Mouse (Mus musculus) fibroblast of lung, adult 2 months (primary cell): ENCODE measurements around the gene Gm11096.

Source experiments
- DNase-seq: peaks from one replicate; pipeline ENCODE4 v3.0.0-alpha.2; 2011; ENCODE audit warnings: low read depth

The Gm11096 gene

DNA sequence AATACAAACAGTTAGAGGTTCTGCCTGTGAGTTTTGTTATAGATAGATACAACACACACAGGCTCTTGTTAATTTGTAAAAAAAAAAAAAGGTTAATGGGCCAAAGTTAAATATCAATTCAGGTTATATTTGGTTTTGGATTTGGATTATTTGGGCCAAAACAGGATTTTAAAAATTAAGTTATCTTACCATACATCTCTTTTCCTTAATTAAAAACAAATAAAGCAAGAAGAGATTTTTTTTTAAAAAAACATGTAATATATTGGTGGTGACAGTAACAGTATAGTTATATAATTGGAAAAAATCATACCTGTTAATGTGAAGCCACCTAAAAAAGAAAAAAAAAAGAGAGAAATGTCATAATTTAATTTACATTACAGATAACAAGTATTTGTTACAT lies at the start of gene Gm11096:
Gene Gm11096, plus strand, starts transcription at position 301 of the 400 bp plus-strand sequence.
- DNase-seq: no peak

DNA sequence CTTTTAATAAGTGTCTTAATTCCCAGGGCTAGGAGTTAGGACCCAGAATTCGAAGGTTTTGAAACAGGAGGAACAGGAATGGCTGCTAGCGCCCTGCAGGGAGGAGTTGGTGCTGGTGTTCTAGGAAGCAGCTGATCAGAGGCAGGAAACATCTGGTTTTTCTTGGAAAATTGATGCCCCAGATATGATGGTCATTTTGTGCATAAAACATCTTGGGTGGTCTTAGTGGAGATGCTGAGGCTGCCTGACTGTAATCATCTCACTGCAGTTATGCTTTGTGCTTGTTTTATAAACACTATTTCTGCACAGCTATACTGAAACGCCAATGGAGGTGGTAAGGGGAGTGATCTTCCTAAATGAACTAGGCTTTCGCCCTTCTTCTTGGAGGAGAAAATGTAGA lies 48.5 kb upstream of the Gm11096 start:
- no peak for DNase-seq

DNA sequence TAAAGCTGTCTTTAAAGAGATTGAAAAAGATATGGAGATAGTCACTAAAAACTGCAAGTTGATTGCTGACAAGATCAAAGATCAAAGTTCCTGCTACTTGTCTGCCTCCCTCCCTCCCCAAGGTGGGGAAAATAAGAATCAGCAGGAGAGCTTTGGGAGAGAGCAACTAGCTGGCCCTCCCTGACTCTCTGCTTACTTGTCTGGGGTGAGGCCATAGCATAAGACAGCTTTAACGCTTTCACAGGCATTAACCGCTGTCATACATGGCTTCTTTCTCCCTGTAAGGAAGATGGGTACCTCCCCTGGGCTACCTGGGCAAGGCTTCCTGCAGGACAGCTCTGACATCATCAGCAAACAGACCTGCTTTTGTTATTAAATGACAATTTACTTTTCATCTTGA lies 47.4 kb upstream of the Gm11096 start:
- DNase-seq: no peak

DNA sequence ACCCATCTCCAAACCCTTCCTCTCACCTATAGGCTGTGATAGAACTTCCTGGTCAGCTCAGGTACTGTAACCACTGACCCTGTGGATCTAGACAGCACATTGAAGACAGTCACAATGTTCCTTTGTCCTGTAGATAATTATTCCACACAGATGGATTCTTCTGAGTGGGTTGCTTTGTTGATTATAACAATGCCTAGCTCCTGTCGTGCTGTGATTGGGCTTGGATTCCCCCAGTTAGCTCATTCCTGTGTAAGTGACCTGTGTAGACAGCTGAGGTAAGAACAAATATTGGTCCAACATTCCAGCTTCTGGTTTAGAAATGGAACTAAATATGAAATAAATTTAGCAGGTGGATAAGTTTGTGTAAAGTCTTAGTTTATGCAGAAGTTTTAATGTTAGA lies 44.1 kb upstream of the Gm11096 start:
- no peak for DNase-seq

DNA sequence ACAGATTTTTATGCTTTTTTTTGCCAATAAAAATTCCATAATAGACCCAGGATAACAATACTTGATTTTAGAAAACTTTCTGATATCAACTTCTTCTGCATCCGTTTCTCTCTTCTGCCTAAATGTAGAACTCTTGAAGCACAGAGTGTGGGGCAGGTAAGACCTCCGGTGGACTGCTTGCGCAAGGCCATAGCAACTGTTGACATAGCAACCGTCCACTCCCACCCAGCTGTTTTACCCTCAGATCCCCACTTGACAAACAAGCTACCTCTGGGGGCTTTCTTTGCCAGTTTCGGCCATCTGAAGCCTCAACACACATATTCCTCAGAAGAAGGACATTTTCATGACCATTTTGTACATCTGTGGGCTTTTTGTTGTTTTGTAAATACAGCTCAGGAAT lies 41.2 kb upstream of the Gm11096 start:
- DNase-seq: no peak

DNA sequence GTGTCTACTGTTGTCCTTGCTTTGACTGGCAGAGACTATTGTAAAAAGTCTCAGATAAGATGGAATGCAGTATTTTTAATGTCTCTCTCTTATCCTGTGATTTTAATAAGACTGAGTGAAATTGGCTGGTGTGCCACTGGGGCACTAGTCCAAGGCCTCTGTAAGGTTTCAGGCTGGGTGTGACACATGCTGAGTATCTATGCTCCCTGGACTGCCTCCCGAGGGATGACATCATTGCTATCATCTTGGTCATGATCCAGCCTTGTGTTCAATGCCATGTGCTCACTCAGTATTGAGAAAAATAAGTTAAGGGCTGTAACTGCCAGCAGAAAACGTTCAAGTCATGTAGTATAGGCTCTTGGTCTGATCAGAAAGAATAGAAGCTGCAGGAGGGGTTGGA lies 38.9 kb upstream of the Gm11096 start:
- DNase-seq: peak; percentile 71

DNA sequence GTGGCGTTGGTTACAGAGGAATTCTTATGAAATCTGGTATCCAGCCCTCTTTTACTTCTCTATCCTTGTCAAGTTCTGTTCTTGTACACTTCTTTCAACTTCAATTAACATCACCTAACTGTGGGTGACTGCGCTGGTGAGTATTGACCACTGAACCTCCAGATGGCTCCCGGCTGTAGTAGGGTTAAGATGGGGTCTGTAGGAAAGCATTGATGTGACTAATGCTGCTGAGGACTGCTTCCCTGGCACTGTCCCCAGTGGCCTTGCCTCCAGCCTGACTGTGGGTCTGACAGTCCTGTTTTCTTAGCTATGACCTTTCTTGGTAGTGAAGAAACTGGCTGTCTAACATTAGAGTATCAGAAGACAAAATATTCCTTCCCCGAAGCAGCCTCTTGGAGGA lies 38.4 kb upstream of the Gm11096 start:
- DNase-seq: peak; percentile 43

DNA sequence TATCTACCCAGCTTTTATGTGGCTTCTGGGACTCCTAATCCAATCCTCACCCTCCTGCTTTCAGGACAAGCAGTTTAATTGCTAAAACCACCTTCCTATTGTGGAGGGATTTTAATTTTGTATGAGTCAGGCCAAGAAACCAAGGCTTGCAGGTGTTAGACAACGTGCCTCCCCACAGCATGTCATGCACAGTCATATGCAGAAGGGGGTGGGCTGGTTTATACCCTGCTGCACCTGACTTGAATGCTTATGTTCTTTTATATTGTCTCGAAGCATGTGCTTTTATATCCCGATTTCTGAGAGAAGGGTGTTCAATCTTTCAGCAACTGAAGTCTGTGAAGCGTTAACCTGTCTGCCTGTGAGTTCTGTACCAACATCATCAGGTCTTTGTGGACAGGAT lies 37.3 kb upstream of the Gm11096 start:
- no peak for DNase-seq

- DNase-seq: no peak
These were observed 28.8 kb upstream of the Gm11096 start for GRCm38 (mm10) chr17:81412736-81413135.

DNA sequence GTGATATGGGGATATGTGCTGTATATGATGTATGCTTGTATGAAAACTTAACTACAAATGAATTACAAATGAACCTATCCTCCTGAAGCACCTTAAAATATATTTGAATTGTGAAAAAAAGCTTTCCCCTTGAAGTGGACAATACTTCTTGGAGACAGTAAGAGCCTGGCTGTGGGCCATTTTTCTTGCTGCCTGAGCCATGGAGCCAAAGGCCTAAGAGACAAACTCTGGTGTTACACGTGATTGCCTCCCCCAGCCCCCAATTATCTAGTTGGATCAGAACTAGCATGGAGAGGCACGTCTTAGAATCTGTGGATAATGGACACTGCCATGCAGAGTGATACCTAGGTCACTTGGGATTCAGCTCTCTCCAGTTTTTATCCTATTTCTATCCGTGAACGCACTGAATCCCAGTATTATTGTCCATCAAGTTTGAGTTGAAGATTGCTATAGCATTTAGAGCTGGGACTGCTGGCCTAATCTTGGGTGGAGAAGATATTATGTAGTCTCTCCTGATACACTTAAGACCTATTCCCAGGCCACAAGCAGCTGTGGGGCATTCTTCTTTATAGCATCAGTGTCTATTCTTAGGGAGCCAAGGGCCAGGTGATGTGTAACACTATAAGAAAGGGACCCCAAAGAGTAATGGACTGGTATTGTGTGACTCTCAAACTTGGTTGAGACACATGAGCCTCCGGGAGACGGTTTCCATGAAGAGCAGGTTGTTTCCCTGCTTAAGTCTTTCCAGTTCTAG lies 25.0 kb upstream of the Gm11096 start:
- DNase-seq: no peak

GRCm38 (mm10) chr17:81419802-81420459 lies 21.6 kb upstream of the Gm11096 start:
- peak; percentile 11 for DNase-seq

- DNase-seq: no peak
These were observed 17.2 kb upstream of the Gm11096 start for GRCm38 (mm10) chr17:81424256-81424912.

GRCm38 (mm10) chr17:81427245-81427644 lies 14.3 kb upstream of the Gm11096 start:
- no peak for DNase-seq

DNA sequence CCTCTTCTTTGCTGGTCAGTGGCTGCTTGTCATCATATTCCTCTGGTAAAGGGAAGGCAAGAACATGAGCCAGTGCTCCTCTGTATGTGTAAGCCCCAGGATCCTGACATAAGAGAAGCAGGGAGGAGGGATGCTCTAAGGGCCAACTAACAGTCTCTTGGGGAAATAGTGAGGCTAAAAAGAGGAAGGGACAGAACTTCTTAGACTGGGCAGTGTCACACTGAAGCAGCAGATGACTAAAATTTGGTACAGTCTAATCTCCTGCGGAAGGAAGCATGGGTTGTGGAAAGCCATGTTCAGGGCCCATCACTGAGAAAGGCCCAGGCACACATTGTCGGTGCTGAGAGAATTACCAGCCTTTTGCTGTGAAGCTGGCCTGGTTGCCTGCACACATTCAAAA lies 8.8 kb upstream of the Gm11096 start:
- no peak for DNase-seq

DNA sequence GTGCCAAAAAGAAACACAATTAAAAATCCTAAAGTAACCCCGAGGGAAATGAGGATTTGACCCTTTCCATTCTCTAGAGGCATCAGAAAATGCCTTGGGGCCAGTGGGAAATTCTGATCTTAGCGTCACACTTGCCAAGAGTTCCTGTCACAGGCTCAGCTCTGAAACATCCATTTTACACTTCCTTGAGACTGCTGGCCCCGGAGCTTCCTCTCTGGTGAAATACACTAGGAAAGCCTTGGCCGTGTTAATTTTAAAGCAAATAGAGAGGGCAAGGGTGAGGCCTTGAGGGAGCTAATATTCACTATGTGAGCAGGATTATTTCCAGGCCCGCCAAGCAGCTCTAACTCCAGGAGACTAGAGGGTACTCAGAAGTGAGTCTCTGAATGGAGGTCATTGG lies 8.4 kb upstream of the Gm11096 start:
- DNase-seq: no peak

- no peak for DNase-seq
These were observed 13.7 kb downstream of the Gm11096 start for GRCm38 (mm10) chr17:81455269-81455668.

DNA sequence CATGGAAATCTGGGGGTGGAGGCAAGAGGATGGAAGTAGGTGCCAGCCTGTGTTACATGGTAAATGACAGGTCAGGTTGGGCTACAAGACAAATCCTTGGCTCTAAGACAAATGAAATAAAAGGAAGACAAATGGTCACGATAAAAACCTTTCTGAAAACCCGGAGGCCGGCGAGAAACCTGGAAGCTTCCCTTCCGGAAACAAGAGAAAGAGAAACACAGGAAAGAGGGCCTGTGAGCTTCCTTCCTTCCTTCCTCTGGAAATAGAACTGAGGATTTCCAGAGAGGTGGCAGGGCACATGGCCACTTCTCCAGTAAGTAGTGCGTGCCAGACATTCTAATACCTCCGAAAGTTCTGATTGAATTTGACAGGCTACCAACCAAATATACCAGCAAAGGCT lies 14.4 kb downstream of the Gm11096 start:
- DNase-seq: no peak

- no peak for DNase-seq
These were observed 17.8 kb downstream of the Gm11096 start for GRCm38 (mm10) chr17:81459379-81459778.

DNA sequence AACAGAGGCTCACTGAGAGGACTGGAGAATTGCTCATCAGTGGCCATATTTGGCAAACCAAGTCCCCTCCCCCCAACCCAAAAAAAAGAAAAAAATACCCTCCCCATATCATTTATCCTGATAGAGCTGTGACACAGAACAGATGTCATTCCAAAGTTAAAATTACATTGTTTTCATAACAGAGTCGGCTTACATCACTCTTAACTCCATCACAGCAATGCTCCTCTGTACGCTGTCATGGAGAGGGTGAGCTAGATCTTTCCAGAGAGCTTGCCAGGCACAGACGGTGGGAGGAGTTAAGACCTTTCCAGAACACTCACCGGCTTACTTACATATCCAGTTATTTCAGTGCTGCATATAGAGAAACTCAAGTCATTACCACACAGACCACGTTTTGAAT lies 27.4 kb downstream of the Gm11096 start:
- peak; percentile 11 for DNase-seq

DNA sequence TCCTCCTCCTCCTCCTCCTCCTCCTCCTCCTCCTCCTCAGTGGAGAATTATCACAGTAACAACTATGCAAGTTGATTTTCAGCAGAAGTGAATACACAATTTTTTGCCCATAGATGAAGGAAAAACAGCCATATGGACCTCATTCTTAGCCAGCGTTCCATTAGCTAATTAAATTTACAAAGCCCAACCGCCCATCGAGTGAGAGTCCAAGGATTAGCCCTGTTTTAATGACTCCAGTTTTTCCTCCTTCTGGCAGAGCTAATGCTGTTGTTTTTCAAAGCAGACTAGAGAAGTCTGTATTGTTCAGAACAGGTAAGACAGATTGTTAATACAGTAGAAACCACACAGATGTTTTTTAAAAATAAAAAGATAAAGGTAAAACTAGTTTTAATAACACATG lies 31.8 kb downstream of the Gm11096 start:
- no peak for DNase-seq

DNA sequence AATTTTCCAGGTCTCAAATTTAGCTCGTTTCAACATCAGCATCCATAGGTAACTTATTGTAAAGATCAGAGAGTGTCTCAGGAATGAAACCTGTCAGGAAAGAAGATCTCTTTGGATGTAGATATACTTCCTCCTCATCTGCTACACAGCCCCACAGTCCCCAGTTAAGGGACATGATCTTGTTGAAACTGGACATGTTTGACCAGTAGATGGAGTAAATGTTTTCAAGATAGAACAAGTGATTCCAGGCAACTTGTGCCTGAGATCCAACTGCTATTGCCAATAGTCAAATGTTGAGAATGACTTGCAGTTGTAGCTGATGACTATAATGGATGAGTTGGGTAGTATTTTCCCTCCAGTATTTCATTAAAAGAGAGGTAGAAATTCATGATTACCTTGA lies 35.9 kb downstream of the Gm11096 start:
- DNase-seq: no peak

GRCm38 (mm10) chr17:81479807-81480206 lies 38.2 kb downstream of the Gm11096 start:
- no peak for DNase-seq
